11 mouse cellular contexts compared by ENCODE assay signal in the genomic region with DNA sequence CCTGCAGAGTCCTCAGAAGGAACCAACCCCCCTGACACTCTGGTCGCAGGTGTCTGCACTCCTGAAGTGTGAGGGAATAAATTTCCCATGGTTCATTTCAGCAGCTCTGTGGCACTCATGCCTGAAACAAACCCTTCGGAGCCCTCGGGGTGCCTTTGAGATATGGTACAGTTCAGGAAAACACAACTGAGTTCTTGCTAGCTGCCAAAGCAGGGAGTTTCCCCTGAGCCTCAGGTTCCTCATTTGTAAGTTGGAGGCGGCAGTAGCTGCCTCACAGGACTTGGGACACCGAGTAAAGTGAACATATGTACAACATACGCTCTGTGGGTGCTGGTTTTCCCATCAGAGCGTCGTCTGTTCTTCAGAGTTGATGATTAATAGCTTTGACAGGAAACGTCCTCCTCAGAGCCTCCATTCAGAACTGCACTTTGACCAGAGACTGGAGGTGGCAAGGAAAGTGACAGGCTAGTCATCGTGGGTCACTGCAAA. TPM values are rescaled to one million over a fixed set of nuclear protein-coding genes. Genes with fewer than 3 reads are reported as not detected.
A peak's percentile ranks its signal among the peaks of the same experiment; 100 is the strongest.
DNase-seq lines count a peak whose midpoint lies in the region; ATAC-seq and TF ChIP-seq lines count a peak whose summit lies in the region.
"Had no signal": no experiment of that assay in that cellular context is flagged by ENCODE, and none has a peak within 500 bp of the region (broad histone marks: within the 10 kb centered on the region; RNA-seq: fewer than 3 reads in every experiment).

No protein-coding gene starts in this region.

- no peaks in the 10 kb centered on the region for H3K9me3 ChIP-seq in kidney, embryonic 14.5 days (ENCODE audit: control insufficient read depth, low read length)

- H3K4me2 ChIP-seq in kidney, embryonic 14.5 days (replicated peaks; ENCODE audit: low read depth, low read length): no peak overlapping the region

- peaks cover 15% of the 10 kb centered on the region for H3K4me1 ChIP-seq in thymus, adult 2 months (replicated peaks; ENCODE audit: control insufficient read depth, insufficient read depth, low read length)
- H3K4me1 ChIP-seq in kidney, embryonic 14.5 days (ENCODE audit: control insufficient read depth, insufficient read depth, low read length): peaks cover 9% of the 10 kb centered on the region; the same call in 1 of the 2 replicates

- H3K36me3 ChIP-seq in thymus, adult 2 months (ENCODE audit: control insufficient read depth, insufficient read depth, low read length): no peaks in the 10 kb centered on the region
- H3K36me3 ChIP-seq in kidney, embryonic 14.5 days (ENCODE audit: control insufficient read depth, insufficient read depth, low read length): no peaks in the 10 kb centered on the region

- no peak for ATAC-seq in kidney, embryonic 14.5 days (ENCODE audit: low FRiP score, low TSS enrichment)
- ATAC-seq in megakaryocyte progenitor cell, adult 5-6 weeks (replicated peaks; ENCODE audit: poor library complexity): peak; percentile 27
- ATAC-seq: Patski had no signal

- DNase-seq in thymus, adult 2 months: peak; percentile 22
- no peak for DNase-seq in thymus, postnatal 10 days (ENCODE audit: low spot score in 2 of 2)
- DNase-seq in yolk sac, embryonic 10.5 days (ENCODE audit: low spot score): peak; percentile 69
- DNase-seq in gastrocnemius, postnatal 10 days: no peak
- DNase-seq in left cerebral cortex, adult 9 months (ENCODE audit: low spot score in 2 of 2): no peak
- DNase-seq in left cerebral cortex, adult 8-10 months (ENCODE audit: low spot score in 2 of 2): no peak
- DNase-seq: cerebellum, postnatal 14 days; gastrocnemius, postnatal 36 days had no signal

- no peak for TF ChIP-seq CTCF in thymus, adult 2 months (IDR thresholded peaks at IDR 0.05; ENCODE audit: borderline replicate concordance, control insufficient read depth, extremely low read depth, insufficient read depth, low read length, poor library complexity)

- 0 out of 2 replicates have a peak overlapping the region, but pooled peaks have one; percentile 12 for H3K9ac ChIP-seq in kidney, embryonic 14.5 days (ENCODE audit: low read depth, low read length)

- no peaks in the 10 kb centered on the region for H3K27me3 ChIP-seq in thymus, adult 2 months (ENCODE audit: control insufficient read depth, insufficient read depth, low read length)
- H3K27me3 ChIP-seq in kidney, embryonic 14.5 days (ENCODE audit: control insufficient read depth, insufficient read depth, low read length): no peaks in the 10 kb centered on the region
- H3K27me3 ChIP-seq: Patski had no signal

- no peak overlapping the region for H3K4me3 ChIP-seq in thymus, adult 2 months (ENCODE audit: control insufficient read depth, insufficient read depth, low read length)
- no peak overlapping the region for H3K4me3 ChIP-seq in kidney, embryonic 14.5 days (ENCODE audit: low read length)

- no peak for TF ChIP-seq POLR2A in thymus, adult 2 months (IDR thresholded peaks at IDR 0.05; ENCODE audit: control insufficient read depth, extremely low read depth, insufficient read depth, low read length, poor library complexity)

- peak overlapping the region; percentile 74 for H3K27ac ChIP-seq in thymus, adult 2 months (ENCODE audit: control insufficient read depth, insufficient read depth, low read length)
- 0 out of 2 replicates have a peak overlapping the region, but pooled peaks have one; percentile 55 for H3K27ac ChIP-seq in kidney, embryonic 14.5 days (ENCODE audit: low read depth, low read length)

- WGBS in thymus, adult 2 months: 8% methylated on average over 10 of the region's 10 CpGs
- 31% methylated on average over 10 of the region's 10 CpGs for WGBS in kidney, embryonic 14.5 days

RNA-seq across cellular contexts. Expression of a gene that starts 3.9 kb away (rescaled TPM):
- 5.1 and 6.8 TPM in 2 replicates for polyA plus RNA-seq in thymus, adult 2 months (2012; rRNA removed)
- 33.5 and 36.5 TPM in 2 replicates for polyA plus RNA-seq in kidney, embryonic 14.5 days (2014; fragmentation: Nextera tagmentation; extraction: Ambion mirVana)
- 26.8 and 28.9 TPM in 2 replicates for total RNA-seq in megakaryocyte progenitor cell, adult 5-6 weeks (2015)
- total RNA-seq in megakaryocyte progenitor cell, adult 5-6 weeks (2017): 21.1 and 27.3 TPM in 2 replicates
- total RNA-seq in gastrocnemius, postnatal 10 days (2021): 10 to 100 TPM; 21.0 to 22.2 TPM
- 10 to 100 TPM in 3 of 4 experiments, 1 to 10 TPM in 1; 7.5 to 14.8 (median 10.9) TPM for total RNA-seq in left cerebral cortex, adult 8-10 months (2022)

RNA-seq across cellular contexts. Expression of a gene that starts 8.1 kb away (rescaled TPM):
- polyA plus RNA-seq in thymus, adult 2 months (2012; rRNA removed): 4.5 and 5.1 TPM in 2 replicates
- polyA plus RNA-seq in kidney, embryonic 14.5 days (2014; fragmentation: Nextera tagmentation; extraction: Ambion mirVana): 1.3 and 2.1 TPM in 2 replicates
- total RNA-seq in megakaryocyte progenitor cell, adult 5-6 weeks (2015): 0.07 and 0.17 TPM in 2 replicates
- 0.12 and 0.61 TPM in 2 replicates for total RNA-seq in megakaryocyte progenitor cell, adult 5-6 weeks (2017)
- total RNA-seq in gastrocnemius, postnatal 10 days (2021): 1 to 10 TPM; 6.9 to 9.3 TPM
- total RNA-seq in left cerebral cortex, adult 8-10 months (2022): 10 to 100 TPM in 2 of 4 experiments, 1 to 10 TPM in 2; 6.9 to 12.6 (median 9.4) TPM

RNA-seq across cellular contexts. Expression of a gene that starts 37.8 kb away (rescaled TPM):
- 4.3 and 4.9 TPM in 2 replicates for polyA plus RNA-seq in thymus, adult 2 months (2012; rRNA removed)
- 6.4 and 8.0 TPM in 2 replicates for polyA plus RNA-seq in kidney, embryonic 14.5 days (2014; fragmentation: Nextera tagmentation; extraction: Ambion mirVana)
- 4.5 and 7.9 TPM in 2 replicates for total RNA-seq in megakaryocyte progenitor cell, adult 5-6 weeks (2015)
- 4.8 and 6.5 TPM in 2 replicates for total RNA-seq in megakaryocyte progenitor cell, adult 5-6 weeks (2017)
- total RNA-seq in gastrocnemius, postnatal 10 days (2021): 1 to 10 TPM; 4.0 to 6.6 TPM
- 1 to 10 TPM; 2.8 to 5.7 (median 4.6) TPM for total RNA-seq in left cerebral cortex, adult 8-10 months (2022)

RNA-seq across cellular contexts. Expression of a gene that starts 56.6 kb away (rescaled TPM):
- 3.6 and 5.1 TPM in 2 replicates for polyA plus RNA-seq in thymus, adult 2 months (2012; rRNA removed)
- polyA plus RNA-seq in kidney, embryonic 14.5 days (2014; fragmentation: Nextera tagmentation; extraction: Ambion mirVana): 12.3 and 15.8 TPM in 2 replicates
- 37.0 and 42.8 TPM in 2 replicates for total RNA-seq in megakaryocyte progenitor cell, adult 5-6 weeks (2015)
- total RNA-seq in megakaryocyte progenitor cell, adult 5-6 weeks (2017): 28.2 and 42.1 TPM in 2 replicates
- total RNA-seq in gastrocnemius, postnatal 10 days (2021): 1 to 10 TPM; 3.6 to 3.8 TPM
- 1 to 10 TPM; 3.4 to 4.9 (median 3.6) TPM for total RNA-seq in left cerebral cortex, adult 8-10 months (2022)

Comparison
In these comparisons a context has a peak if more than half of its experiments do, and no peak if none do; other contexts are left out.
1. DNase-seq: peak in thymus, adult 2 months (single experiment) and yolk sac, embryonic 10.5 days (single experiment); none in thymus, postnatal 10 days (0 of 2), gastrocnemius, postnatal 10 days (single experiment), left cerebral cortex, adult 9 months (0 of 2) and left cerebral cortex, adult 8-10 months (0 of 2).
2. RNA of a gene that starts 8.1 kb away (total RNA-seq): 6.9 to 12.6 TPM in left cerebral cortex, adult 8-10 months and 6.9 to 9.3 TPM in gastrocnemius, postnatal 10 days; 0.07 to 0.61 TPM in megakaryocyte progenitor cell, adult 5-6 weeks; every median in the first group is over 4 times any median in the second.